Mouse (Mus musculus) midbrain, embryonic 15.5 days (tissue): ENCODE measurements at regions not wholly inside any gene's neighbourhood (a gene's known extent, or its start where the extent isn't known, plus 50 kb on each side); places are given as distances from the start of the nearest gene placed in this dataset.

Experiments
- ATAC-seq: fragments of 200-750 bp; cut with Nextera tagmentation; replicated peaks from 2 replicates; pipeline ENCODE4 v1.8.0; 2017; ENCODE audit warnings: moderate TSS enrichment
- H3K27ac ChIP-seq: fragments of 300-500 bp; sonication (generic); 2 replicates; pipeline ENCODE4 v1.5.1; 2015; ENCODE audit warnings: mild to moderate bottlenecking, inconsistent platforms
- H3K27me3 ChIP-seq: fragments of 300-500 bp; sonication (generic); replicated peaks from 2 replicates; pipeline ENCODE4 v1.6.1; 2015; ENCODE audit warnings: inconsistent platforms
- H3K36me3 ChIP-seq: fragments of 300-500 bp; sonication (generic); replicated peaks from 2 replicates; pipeline ENCODE4 v1.6.1; 2015; ENCODE audit warnings: inconsistent platforms
- H3K4me1 ChIP-seq: fragments of 300-500 bp; sonication (generic); 2 replicates; pipeline ENCODE4 v1.6.1; 2015; ENCODE audit warnings: inconsistent platforms
- H3K4me2 ChIP-seq: fragments of 300-500 bp; sonication (generic); 2 replicates; pipeline ENCODE4 v1.6.1; 2015; ENCODE audit warnings: inconsistent platforms, mild to moderate bottlenecking, moderate library complexity
- H3K4me3 ChIP-seq: fragments of 300-500 bp; sonication (generic); 2 replicates; pipeline ENCODE4 v1.5.1; 2015; ENCODE audit warnings: mild to moderate bottlenecking, inconsistent platforms
- H3K9ac ChIP-seq: fragments of 300-500 bp; sonication (generic); 2 replicates; pipeline ENCODE4 v1.6.1; 2015; ENCODE audit warnings: mild to moderate bottlenecking, inconsistent platforms
- H3K9me3 ChIP-seq: fragments of 300-500 bp; sonication (generic); 2 replicates; pipeline ENCODE4 v1.6.1; 2016; ENCODE audit warnings: inconsistent platforms
- WGBS: fragments of 180-500 bp; shearing (Covaris S2); methylation state at CpG from one replicate; pipeline ENCODE4 v1.1.7; 2015; ENCODE audit warnings: mixed read lengths; 5-methylcytosine and 5-hydroxymethylcytosine counted together

- Histone ChIP-seq H3K9ac (no peak overlapping the region), H3K27me3 (no peaks in the 10 kb centered on the region)
- WGBS: 75% methylated on average over 3 of the region's 3 CpGs
Observed at GRCm38 (mm10) chr3:140707591-140708131, 504.5 kb downstream of the Pdha2 start.

DNA sequence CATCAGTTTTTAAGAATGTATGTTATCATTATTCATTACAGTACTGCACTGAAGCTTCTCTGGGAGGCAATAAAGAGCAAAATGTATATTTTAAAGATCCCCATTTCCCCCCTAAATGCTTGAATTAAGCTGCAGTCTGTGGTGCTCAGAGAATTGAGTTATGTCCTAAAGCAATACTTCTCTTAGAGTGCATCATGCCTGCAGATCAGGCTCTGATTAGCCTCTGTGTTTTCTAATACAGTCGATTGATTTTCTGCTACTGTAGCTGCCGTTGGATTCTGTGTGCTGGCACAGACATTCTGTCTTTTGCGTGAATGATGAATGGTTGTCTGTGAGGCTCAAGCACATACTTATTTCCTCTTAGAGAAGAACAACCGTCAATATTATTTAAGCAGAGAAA, 505.4 kb downstream of the Pdha2 start:
- H3K27ac ChIP-seq: no peak overlapping the region

More at GRCm38 (mm10) chr3:140707591-140708131, 504.5 kb downstream of the Pdha2 start:
- no peak overlapping the region for H3K27ac ChIP-seq
- no peaks in the 10 kb centered on the region for H3K4me1 ChIP-seq
- no peaks in the 10 kb centered on the region for H3K36me3 ChIP-seq
- H3K4me2 ChIP-seq: no peak overlapping the region
- no peak overlapping the region for H3K4me3 ChIP-seq
- ATAC-seq: no peak
- H3K9me3 ChIP-seq: no peaks in the 10 kb centered on the region

DNA sequence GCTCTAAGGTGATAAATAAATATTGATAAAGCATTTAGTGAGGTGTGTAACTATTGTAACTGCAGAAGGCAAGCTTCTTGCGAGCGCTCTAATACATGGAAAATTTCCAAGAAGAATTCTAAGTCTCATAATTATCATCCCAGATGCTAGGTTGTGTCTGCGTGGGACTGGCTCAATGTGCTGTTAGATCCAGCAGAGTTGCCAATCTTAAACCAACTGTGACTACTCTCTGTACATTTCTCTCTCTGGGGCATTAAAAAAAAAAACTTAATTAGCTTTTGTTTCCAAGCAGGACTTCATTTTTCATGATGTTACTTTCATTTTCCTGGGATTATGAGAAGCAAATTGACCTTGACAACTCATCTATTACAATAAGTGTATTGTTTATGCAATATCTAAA, 506.6 kb downstream of the Pdha2 start:
- no peak for ATAC-seq

More for the DNA sequence above, 505.4 kb downstream of the Pdha2 start:
- Histone ChIP-seq H3K9me3 (no peaks in the 10 kb centered on the region), H3K9ac (no peak overlapping the region), H3K27me3 (no peaks in the 10 kb centered on the region), H3K4me1 (no peaks in the 10 kb centered on the region), H3K36me3 (no peaks in the 10 kb centered on the region), H3K4me2 (no peak overlapping the region), H3K4me3 (no peak overlapping the region)
- WGBS: 63% methylated on average over 4 of the region's 4 CpGs
- no peak for ATAC-seq

GRCm38 (mm10) chr3:140702929-140703328, 509.2 kb downstream of the Pdha2 start:
- Histone ChIP-seq H3K36me3 (no peaks in the 10 kb centered on the region), H3K4me1 (no peaks in the 10 kb centered on the region), H3K9me3 (no peaks in the 10 kb centered on the region), H3K9ac (no peak overlapping the region), H3K4me3 (no peak overlapping the region), H3K27ac (no peak overlapping the region), H3K4me2 (no peak overlapping the region), H3K27me3 (no peaks in the 10 kb centered on the region)
- ATAC-seq: no peak
- whole genome bisulfite sequencing: 73% methylated on average over 5 of the region's 5 CpGs

More for the DNA sequence above, 506.6 kb downstream of the Pdha2 start:
- Histone ChIP-seq H3K4me2 (no peak overlapping the region), H3K4me1 (no peaks in the 10 kb centered on the region), H3K36me3 (no peaks in the 10 kb centered on the region), H3K27ac (no peak overlapping the region), H3K4me3 (no peak overlapping the region), H3K27me3 (no peaks in the 10 kb centered on the region), H3K9ac (no peak overlapping the region), H3K9me3 (no peaks in the 10 kb centered on the region)
- WGBS: 82% methylated on average over 3 of the region's 3 CpGs

- Histone ChIP-seq H3K27me3 (no peaks in the 10 kb centered on the region), H3K9ac (no peak overlapping the region), H3K4me3 (no peak overlapping the region), H3K27ac (no peak overlapping the region), H3K9me3 (no peaks in the 10 kb centered on the region), H3K4me1 (no peaks in the 10 kb centered on the region), H3K36me3 (no peaks in the 10 kb centered on the region), H3K4me2 (no peak overlapping the region)
- WGBS: 92% methylated on average over 6 of the region's 6 CpGs
- no peak for ATAC-seq
Observed at GRCm38 (mm10) chr3:140702271-140702681, 509.9 kb downstream of the Pdha2 start.

GRCm38 (mm10) chr3:140697295-140697694, 514.9 kb downstream of the Pdha2 start:
- Histone ChIP-seq H3K4me1 (no peaks in the 10 kb centered on the region), H3K4me2 (no peak overlapping the region), H3K9me3 (no peaks in the 10 kb centered on the region), H3K9ac (no peak overlapping the region), H3K27me3 (no peaks in the 10 kb centered on the region), H3K27ac (no peak overlapping the region), H3K4me3 (no peak overlapping the region), H3K36me3 (no peaks in the 10 kb centered on the region)
- no peak for ATAC-seq
- 10% methylated on average over 3 of the region's 3 CpGs for WGBS

- Histone ChIP-seq H3K9me3 (no peaks in the 10 kb centered on the region), H3K27ac (no peak overlapping the region), H3K4me3 (no peak overlapping the region), H3K27me3 (no peaks in the 10 kb centered on the region), H3K4me1 (no peaks in the 10 kb centered on the region), H3K36me3 (no peaks in the 10 kb centered on the region), H3K4me2 (no peak overlapping the region), H3K9ac (no peak overlapping the region)
- no peak for ATAC-seq
- WGBS: 78% methylated on average over 3 of the region's 3 CpGs
Observed at GRCm38 (mm10) chr3:140682794-140683193, 529.4 kb downstream of the Pdha2 start.

DNA sequence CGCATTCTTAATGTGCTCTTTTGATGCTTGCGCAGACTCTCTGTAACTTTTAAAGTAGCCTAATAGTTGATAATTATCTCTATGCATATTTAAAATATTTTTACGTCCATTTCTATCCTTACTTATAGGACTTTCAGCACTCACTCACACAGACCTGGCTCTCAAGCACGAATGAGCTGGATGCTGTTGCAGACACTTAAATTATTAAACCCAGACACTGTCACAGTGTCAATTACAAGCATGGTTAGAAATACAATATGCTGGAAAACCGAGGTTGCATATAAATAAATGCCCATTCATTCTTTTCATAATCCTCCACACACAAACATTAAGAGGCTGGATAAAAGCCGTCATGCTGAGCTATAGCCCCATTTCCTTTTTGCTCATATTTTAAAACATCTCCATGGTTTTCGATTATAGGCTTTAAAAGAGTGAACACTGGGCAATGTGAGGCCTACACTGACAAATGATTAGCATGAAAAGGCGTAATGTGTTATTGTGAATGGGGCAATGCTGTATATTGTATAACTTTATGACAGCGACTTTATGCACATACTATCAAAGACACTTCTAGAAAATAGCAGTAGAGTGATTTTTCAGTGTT, 566.3 kb downstream of the Pdha2 start:
- WGBS: 25% methylated on average over 9 of the region's 9 CpGs

GRCm38 (mm10) chr3:140619885-140620284, 592.3 kb downstream of the Pdha2 start:
- no peak overlapping the region for H3K4me3 ChIP-seq
- ATAC-seq: no peak
- no peak overlapping the region for H3K9ac ChIP-seq
- no peak overlapping the region for H3K27ac ChIP-seq
- 74% methylated on average over 3 of the region's 3 CpGs for WGBS
- H3K4me1 ChIP-seq: no peaks in the 10 kb centered on the region
- no peaks in the 10 kb centered on the region for H3K36me3 ChIP-seq
- no peaks in the 10 kb centered on the region for H3K9me3 ChIP-seq
- H3K4me2 ChIP-seq: no peak overlapping the region
- no peaks in the 10 kb centered on the region for H3K27me3 ChIP-seq

More for the DNA sequence above, 566.3 kb downstream of the Pdha2 start:
- Histone ChIP-seq H3K4me1 (peaks cover 6% of the 10 kb centered on the region), H3K27me3 (no peaks in the 10 kb centered on the region), H3K36me3 (no peaks in the 10 kb centered on the region), H3K4me2 (no peak overlapping the region), H3K9ac (no peak overlapping the region), H3K27ac (no peak overlapping the region), H3K9me3 (no peaks in the 10 kb centered on the region), H3K4me3 (no peak overlapping the region)
- ATAC-seq: peak; percentile 73; the same call in 1 of the 2 replicates
